Mouse (Mus musculus) MEL (cell line): ENCODE measurements around the gene Casp2. TPM values are rescaled to one million over a fixed set of nuclear protein-coding genes. Genes with fewer than 3 reads are reported as not detected.

Source experiments
- DNase-seq: peaks from one replicate; pipeline ENCODE4 v3.0.0; 2011; ENCODE audit warnings: low read depth, low spot score
- H3K27ac ChIP-seq: 2 replicates; pipeline ENCODE4 v1.5.1; 2012; ENCODE audit warnings: low read depth, mild to moderate bottlenecking, control low read depth, low read length, moderate library complexity; ENCODE audit not compliant: control insufficient read depth
- H3K27me3 ChIP-seq, 2 experiments: fragments of 150-350 bp in 1 of 2; sonication (generic) in 1 of 2; 2 replicates each; pipeline ENCODE4 v1.6.1; 2012; ENCODE audit warnings: low read length in 2 of 2, mild to moderate bottlenecking in 2 of 2, improper control_type of control experiment in 1 of 2, moderate library complexity in 1 of 2; ENCODE audit not compliant: insufficient read depth in 2 of 2, control insufficient read depth in 1 of 2
- H3K36me3 ChIP-seq, 2 experiments: 2 replicates each; pipeline ENCODE4 v1.6.1; 2012 to 2014; ENCODE audit warnings: low read length in 2 of 2, improper control_type of control experiment in 1 of 2, inconsistent platforms in 1 of 2, mild to moderate bottlenecking in 1 of 2; ENCODE audit not compliant: insufficient read depth in 2 of 2, control insufficient read depth in 1 of 2
- H3K4me1 ChIP-seq, 2 experiments: fragments of 150-350 bp in 1 of 2; sonication (generic) in 1 of 2; 2 replicates each; pipeline ENCODE4 v1.6.1; 2012; ENCODE audit warnings: low read length in 2 of 2, improper control_type of control experiment in 1 of 2, mild to moderate bottlenecking in 1 of 2; ENCODE audit not compliant: insufficient read depth in 2 of 2, control insufficient read depth in 1 of 2
- H3K4me3 ChIP-seq, 2 experiments: fragments of 150-350 bp in 1 of 2; sonication (generic) in 1 of 2; 2 replicates each; pipeline ENCODE4 v1.5.1; 2012; ENCODE audit warnings: low read depth in 2 of 2, low read length in 2 of 2, mild to moderate bottlenecking in 2 of 2, moderate library complexity in 2 of 2, control low read depth in 1 of 2, improper control_type of control experiment in 1 of 2; ENCODE audit not compliant: control insufficient read depth in 1 of 2, insufficient read depth in 1 of 2
- H3K79me2 ChIP-seq: 2 replicates; pipeline ENCODE4 v1.6.1; 2012; ENCODE audit warnings: mild to moderate bottlenecking, low read length, moderate library complexity; ENCODE audit not compliant: control insufficient read depth, poor library complexity, insufficient read depth
- H3K9ac ChIP-seq: 2 replicates; pipeline ENCODE4 v1.6.1; 2012; ENCODE audit warnings: low read depth, mild to moderate bottlenecking, control low read depth, low read length, moderate library complexity; ENCODE audit not compliant: control insufficient read depth, poor library complexity, severe bottlenecking
- H3K9me3 ChIP-seq: fragments of 150-350 bp; sonication (generic); replicated peaks from 2 replicates; pipeline ENCODE4 v1.6.1; 2012; ENCODE audit warnings: mild to moderate bottlenecking, low read length, improper control_type of control experiment, moderate library complexity; ENCODE audit not compliant: insufficient read depth
- BHLHE40 ChIP-seq: IDR thresholded peaks from 2 replicates; pipeline ENCODE4 v1.6.1; 2012; ENCODE audit warnings: low read depth, mild to moderate bottlenecking, inconsistent platforms, low read length, improper control_type of control experiment, borderline replicate concordance
- CHD2 ChIP-seq: IDR thresholded peaks from 2 replicates; pipeline ENCODE4 v1.6.1; 2011; ENCODE audit warnings: low read length, improper control_type of control experiment
- ELF1 ChIP-seq: IDR thresholded peaks from 2 replicates; pipeline ENCODE4 v1.6.1; 2014; ENCODE audit warnings: low read depth, mild to moderate bottlenecking, inconsistent platforms, low read length, improper control_type of control experiment, moderate library complexity
- EP300 ChIP-seq, 2 experiments: IDR thresholded peaks; 2 replicates each; pipeline ENCODE4 v1.6.1; 2011; ENCODE audit warnings: improper control_type of control experiment in 2 of 2, low read length in 2 of 2, low read depth in 1 of 2, mild to moderate bottlenecking in 1 of 2
- HCFC1 ChIP-seq: IDR thresholded peaks from 2 replicates; pipeline ENCODE4 v1.6.1; 2012; ENCODE audit warnings: low read depth, mild to moderate bottlenecking, inconsistent platforms, low read length, improper control_type of control experiment, moderate library complexity
- MXI1 ChIP-seq: IDR thresholded peaks from 2 replicates; pipeline ENCODE4 v1.6.1; 2011; ENCODE audit warnings: mild to moderate bottlenecking, low read depth, low read length, improper control_type of control experiment
- MYB ChIP-seq: IDR thresholded peaks from 2 replicates; pipeline ENCODE4 v1.6.1; 2011; ENCODE audit warnings: mild to moderate bottlenecking, low read depth, low read length, improper control_type of control experiment
- MYC ChIP-seq: IDR thresholded peaks from 2 replicates; pipeline ENCODE4 v1.6.1; 2011; ENCODE audit warnings: low read depth, mild to moderate bottlenecking, low read length, improper control_type of control experiment, moderate library complexity
- NELFE ChIP-seq: IDR thresholded peaks from 2 replicates; pipeline ENCODE4 v1.6.1; 2011; ENCODE audit warnings: low read depth, low read length, improper control_type of control experiment
- NRF1 ChIP-seq: IDR thresholded peaks from 2 replicates; pipeline ENCODE4 v1.6.1; 2014; ENCODE audit warnings: low read depth, mild to moderate bottlenecking, inconsistent platforms, low read length, improper control_type of control experiment, moderate library complexity; ENCODE audit not compliant: poor library complexity, insufficient read depth, severe bottlenecking
- POLR2A ChIP-seq, 2 experiments: IDR thresholded peaks; 2 replicates each; pipeline ENCODE4 v1.6.1; 2011 to 2012; ENCODE audit warnings: low read length in 2 of 2, mild to moderate bottlenecking in 2 of 2, control low read depth in 1 of 2, improper control_type of control experiment in 1 of 2, low read depth in 1 of 2, moderate library complexity in 1 of 2; ENCODE audit not compliant: control insufficient read depth in 1 of 2, insufficient read depth in 1 of 2, poor library complexity in 1 of 2
- POLR2AphosphoS2 ChIP-seq: IDR thresholded peaks from 2 replicates; pipeline ENCODE4 v1.6.1; 2011; ENCODE audit warnings: low read length, improper control_type of control experiment
- POLR2AphosphoS5 ChIP-seq: IDR thresholded peaks from 2 replicates; pipeline ENCODE4 v1.6.1; 2012; ENCODE audit warnings: low read depth, borderline replicate concordance, mild to moderate bottlenecking, inconsistent platforms, low read length, moderate library complexity, mixed read lengths
- RAD21 ChIP-seq: IDR thresholded peaks from 2 replicates; pipeline ENCODE4 v1.6.1; 2011; ENCODE audit warnings: mild to moderate bottlenecking, low read depth, low read length, improper control_type of control experiment
- RCOR1 ChIP-seq: IDR thresholded peaks from 2 replicates; pipeline ENCODE4 v1.6.1; 2012; ENCODE audit warnings: low read depth, mild to moderate bottlenecking, inconsistent platforms, low read length, improper control_type of control experiment
- SIN3A ChIP-seq: IDR thresholded peaks from 2 replicates; pipeline ENCODE4 v1.6.1; 2012; ENCODE audit warnings: low read length, improper control_type of control experiment, inconsistent platforms
- SMC3 ChIP-seq: IDR thresholded peaks from 2 replicates; pipeline ENCODE4 v1.6.1; 2011; ENCODE audit warnings: low read depth, low read length, improper control_type of control experiment
- UBTF ChIP-seq: IDR thresholded peaks from 2 replicates; pipeline ENCODE4 v1.6.1; 2012; ENCODE audit warnings: low read depth, mild to moderate bottlenecking, inconsistent platforms, low read length, improper control_type of control experiment, moderate library complexity, borderline replicate concordance; ENCODE audit not compliant: insufficient read depth
- ZKSCAN1 ChIP-seq: IDR thresholded peaks from 2 replicates; pipeline ENCODE4 v1.6.1; 2012; ENCODE audit warnings: low read depth, mild to moderate bottlenecking, inconsistent platforms, low read length, improper control_type of control experiment, moderate library complexity
- polyA plus RNA-seq, 2 experiments: library from polyadenylated mRNA; stranded (reverse) in 1 of 2; unstranded in 1 of 2; fragments of >175 nt in 1 of 2; fragments of >200 nt in 1 of 2; gene quantifications; 2 replicates each; pipeline versions ENCODE4 v1.2.1 to v1.2.4; 2012; ENCODE audit warnings: low replicate concordance in 2 of 2, low read depth in 1 of 2; ENCODE audit not compliant: insufficient read length in 2 of 2, insufficient read depth in 1 of 2, missing spikeins in 1 of 2
- total RNA-seq: library from RNA; depleted of rRNA; stranded (reverse); fragments of 300-350 nt; gene quantifications from 2 replicates; pipeline ENCODE4 v1.2.3, GENCODE M21; 2012

The Casp2 gene
- total and polyA plus RNA-seq, 3 experiments = 21.3 to 42.3 TPM; not detected in 1

GRCm38 (mm10) chr6:42286448-42286847, 21.7 kb downstream of the Casp2 start, which contains the start of gene Clcn1:
Gene Clcn1, plus strand, starts transcription at chr6:42286685.
- no peaks in the 10 kb centered on the region for H3K79me2 ChIP-seq
- no peak within 1 kb of the TSS for H3K27ac ChIP-seq
- H3K9ac ChIP-seq = no peak within 1 kb of the TSS
- H3K4me1 ChIP-seq = no peaks in the 10 kb centered on the region
- no peak within 1 kb of the TSS for H3K4me3 ChIP-seq
- no peak for DNase-seq
- H3K36me3 ChIP-seq = peaks cover 0 to 2% of the 10 kb centered on the region in 2 experiments; a peak in 2 of 4 replicates
- H3K9me3 ChIP-seq = no peaks in the 10 kb centered on the region
- no peak for TF ChIP-seq MYB
- no peak for TF ChIP-seq SIN3A
- TF ChIP-seq ELF1 = no peak
- TF ChIP-seq MXI1 = no peak
- no peak for TF ChIP-seq MYC
- TF ChIP-seq CHD2 = no peak
- TF ChIP-seq ZKSCAN1 = no peak
- no peak for TF ChIP-seq POLR2A (IDR thresholded peaks at IDR 0.05; ENCODE audit: control insufficient read depth in 1 of 2, insufficient read depth in 1 of 2, low read depth in 1 of 2, low read length in 2 of 2, poor library complexity in 1 of 2)
- no peak for TF ChIP-seq POLR2AphosphoS2
- TF ChIP-seq SMC3 = no peak
- no peak for TF ChIP-seq NRF1
- TF ChIP-seq HCFC1 = no peak
- no peak for TF ChIP-seq EP300 (IDR thresholded peaks at IDR 0.05; ENCODE audit: low read depth in 1 of 2, low read length in 2 of 2)
- TF ChIP-seq BHLHE40 = no peak
- no peak for TF ChIP-seq UBTF
- TF ChIP-seq NELFE = no peak
- no peaks in the 10 kb centered on the region for H3K27me3 ChIP-seq

GRCm38 (mm10) chr6:42287562-42287961, 22.8 kb downstream of the Casp2 start:
- TF ChIP-seq RCOR1 (no peak), RAD21 (no peak), POLR2A (IDR thresholded peaks at IDR 0.05; ENCODE audit: control insufficient read depth in 1 of 2, insufficient read depth in 1 of 2, low read depth in 1 of 2, low read length in 2 of 2, poor library complexity in 1 of 2) (no peak), POLR2AphosphoS5 (no peak)

More at GRCm38 (mm10) chr6:42287562-42287961, 22.8 kb downstream of the Casp2 start:
- no peaks in the 10 kb centered on the region for H3K27me3 ChIP-seq
- no peaks in the 10 kb centered on the region for H3K4me1 ChIP-seq
- no peak overlapping the region for H3K9ac ChIP-seq
- no peaks in the 10 kb centered on the region for H3K79me2 ChIP-seq
- H3K9me3 ChIP-seq = no peaks in the 10 kb centered on the region
- no peak overlapping the region for H3K27ac ChIP-seq
- H3K36me3 ChIP-seq = no peaks in the 10 kb centered on the region; a peak in 1 of 4 replicates
- no peak for DNase-seq
- no peak overlapping the region for H3K4me3 ChIP-seq
